Comparison of ENCODE assay signal across 8 mouse cellular contexts in genomic region chr16:20671886-20672285, GRCm38 (mm10). TPM values are rescaled to one million over a fixed set of nuclear protein-coding genes. Genes with fewer than 3 reads are reported as not detected.
DNase-seq lines count a peak whose midpoint lies in the region; ATAC-seq and TF ChIP-seq lines count a peak whose summit lies in the region.

No protein-coding gene starts in this region.

- no peak for ATAC-seq in kidney, embryonic 14.5 days (ENCODE audit: low FRiP score, low TSS enrichment)
- no peak for ATAC-seq in hindbrain, postnatal 0 days
- ATAC-seq in inflammation-experienced regulatory T-cells, adult 6 months, result no peak

- 22% methylated on average over 6 of the region's 6 CpGs for WGBS in kidney, embryonic 14.5 days
- 19% methylated on average over 6 of the region's 6 CpGs for WGBS in hindbrain, postnatal 0 days

- peaks cover 7% of the 10 kb centered on the region; the same call in 1 of the 2 replicates for H3K4me1 ChIP-seq in kidney, embryonic 14.5 days (ENCODE audit: control insufficient read depth, insufficient read depth, low read length)
- H3K4me1 ChIP-seq in hindbrain, postnatal 0 days (ENCODE audit: insufficient read depth, low read length), result peaks cover 18% of the 10 kb centered on the region

- peak overlapping the region; percentile 98; the same call in 1 of the 2 replicates for H3K9ac ChIP-seq in kidney, embryonic 14.5 days (ENCODE audit: low read depth, low read length)
- H3K9ac ChIP-seq in hindbrain, postnatal 0 days (replicated peaks; ENCODE audit: low read length), result no peak overlapping the region; the same call in 1 of the 2 replicates

- H3K36me3 ChIP-seq in kidney, embryonic 14.5 days (ENCODE audit: control insufficient read depth, insufficient read depth, low read length), result peaks cover 21% of the 10 kb centered on the region
- peaks cover 9% of the 10 kb centered on the region; the same call in 1 of the 2 replicates for H3K36me3 ChIP-seq in hindbrain, postnatal 0 days (ENCODE audit: insufficient read depth, low read length)

- peak overlapping the region; percentile 94; the same call in 1 of the 2 replicates for H3K4me3 ChIP-seq in kidney, embryonic 14.5 days (ENCODE audit: low read length)
- peak overlapping the region; percentile 88; the same call in 1 of the 2 replicates for H3K4me3 ChIP-seq in hindbrain, postnatal 0 days (ENCODE audit: low read length)

- H3K27ac ChIP-seq in kidney, embryonic 14.5 days (ENCODE audit: low read depth, low read length), result no peak overlapping the region
- H3K27ac ChIP-seq in hindbrain, postnatal 0 days, result no peak overlapping the region

- no peaks in the 10 kb centered on the region for H3K27me3 ChIP-seq in kidney, embryonic 14.5 days (ENCODE audit: control insufficient read depth, insufficient read depth, low read length)
- no peaks in the 10 kb centered on the region for H3K27me3 ChIP-seq in hindbrain, postnatal 0 days (ENCODE audit: insufficient read depth, low read length)

- H3K4me2 ChIP-seq in kidney, embryonic 14.5 days (replicated peaks; ENCODE audit: low read depth, low read length), result peak overlapping the region; percentile 79
- peak overlapping the region; percentile 94 for H3K4me2 ChIP-seq in hindbrain, postnatal 0 days (ENCODE audit: low read depth, low read length)

- TF ChIP-seq CTCF in hindbrain, postnatal 0 days (IDR thresholded peaks at IDR 0.05; ENCODE audit: low read depth), result no peak

- H3K9me3 ChIP-seq in kidney, embryonic 14.5 days (ENCODE audit: control insufficient read depth, low read length), result no peaks in the 10 kb centered on the region
- H3K9me3 ChIP-seq in hindbrain, postnatal 0 days (ENCODE audit: low read length), result no peaks in the 10 kb centered on the region

- no peak for DNase-seq in kidney, postnatal 25 days
- DNase-seq in ZHBTc4 (ENCODE audit: low read depth, low spot score), result peak; percentile 68
- DNase-seq in hindbrain, postnatal 0 days (ENCODE audit: low spot score), result no peak
- DNase-seq in neural tube, embryonic 10.5 days (ENCODE audit: extremely low spot score, low spot score), result peak; percentile 24
- no peak for DNase-seq in layer of hippocampus, adult 8-10 months (ENCODE audit: low spot score in 2 of 2)
- DNase-seq in adrenal gland, postnatal 10 days, result no peak

RNA-seq across cellular contexts. Expression of gene Eif4g1, which starts 3.8 kb away (rescaled TPM):
- 131 and 213 TPM in 2 replicates for polyA plus RNA-seq in kidney, embryonic 14.5 days (2014; fragmentation: Nextera tagmentation; extraction: Ambion mirVana)
- total RNA-seq in hindbrain, postnatal 0 days (2014; rRNA removed), result 424 and 428 TPM in 2 replicates
- polyA plus RNA-seq in hindbrain, postnatal 0 days (2015; fragmentation: Nextera tagmentation; extraction: Ambion mirVana), result 115 and 124 TPM in 2 replicates
- 100 to 1,000 TPM; 273 to 282 (median 281) TPM for total RNA-seq in layer of hippocampus, adult 8-10 months (2022)
- total RNA-seq in adrenal gland, postnatal 10 days (2021), result 100 to 1,000 TPM; 366 to 393 TPM
- polyA plus RNA-seq in inflammation-experienced regulatory T-cells, adult 6 months (2017; shearing (Covaris generic)), result 10 to 100 TPM; 48.9 to 68.0 (median 51.3) TPM

RNA-seq across cellular contexts. Expression of gene Psmd2, which starts 20.4 kb away (rescaled TPM):
- 208 and 355 TPM in 2 replicates for polyA plus RNA-seq in kidney, embryonic 14.5 days (2014; fragmentation: Nextera tagmentation; extraction: Ambion mirVana)
- total RNA-seq in hindbrain, postnatal 0 days (2014; rRNA removed), result 192 and 196 TPM in 2 replicates
- polyA plus RNA-seq in hindbrain, postnatal 0 days (2015; fragmentation: Nextera tagmentation; extraction: Ambion mirVana), result 308 and 314 TPM in 2 replicates
- 100 to 1,000 TPM; 222 to 231 (median 228) TPM for total RNA-seq in layer of hippocampus, adult 8-10 months (2022)
- total RNA-seq in adrenal gland, postnatal 10 days (2021), result 100 to 1,000 TPM; 196 to 198 TPM
- polyA plus RNA-seq in inflammation-experienced regulatory T-cells, adult 6 months (2017; shearing (Covaris generic)), result 100 to 1,000 TPM; 135 to 198 (median 183) TPM

RNA-seq across cellular contexts. Expression of gene Fam131a, which starts 21.2 kb away (rescaled TPM):
- 3.8 and 5.5 TPM in 2 replicates for polyA plus RNA-seq in kidney, embryonic 14.5 days (2014; fragmentation: Nextera tagmentation; extraction: Ambion mirVana)
- 130 and 147 TPM in 2 replicates for total RNA-seq in hindbrain, postnatal 0 days (2014; rRNA removed)
- 49.0 and 55.4 TPM in 2 replicates for polyA plus RNA-seq in hindbrain, postnatal 0 days (2015; fragmentation: Nextera tagmentation; extraction: Ambion mirVana)
- total RNA-seq in layer of hippocampus, adult 8-10 months (2022), result 100 to 1,000 TPM; 395 to 431 (median 412) TPM
- 10 to 100 TPM; 12.8 to 15.1 TPM for total RNA-seq in adrenal gland, postnatal 10 days (2021)
- under 1 TPM; 0.30 to 0.78 (median 0.59) TPM for polyA plus RNA-seq in inflammation-experienced regulatory T-cells, adult 6 months (2017; shearing (Covaris generic))

RNA-seq across cellular contexts. Expression of gene Ece2, which starts 42.3 kb away (rescaled TPM):
- 2.6 and 3.1 TPM in 2 replicates for polyA plus RNA-seq in kidney, embryonic 14.5 days (2014; fragmentation: Nextera tagmentation; extraction: Ambion mirVana)
- total RNA-seq in hindbrain, postnatal 0 days (2014; rRNA removed), result 14.7 and 24.6 TPM in 2 replicates
- polyA plus RNA-seq in hindbrain, postnatal 0 days (2015; fragmentation: Nextera tagmentation; extraction: Ambion mirVana), result 16.0 and 16.6 TPM in 2 replicates
- total RNA-seq in layer of hippocampus, adult 8-10 months (2022), result 10 to 100 TPM; 31.2 to 43.5 (median 34.1) TPM
- 1 to 10 TPM; 7.5 to 9.1 TPM for total RNA-seq in adrenal gland, postnatal 10 days (2021)
- not detected for polyA plus RNA-seq in inflammation-experienced regulatory T-cells, adult 6 months (2017; shearing (Covaris generic))

RNA-seq across cellular contexts. Expression of gene Polr2h, which starts 45.6 kb away (rescaled TPM):
- 147 and 172 TPM in 2 replicates for polyA plus RNA-seq in kidney, embryonic 14.5 days (2014; fragmentation: Nextera tagmentation; extraction: Ambion mirVana)
- 25.5 and 29.2 TPM in 2 replicates for total RNA-seq in hindbrain, postnatal 0 days (2014; rRNA removed)
- polyA plus RNA-seq in hindbrain, postnatal 0 days (2015; fragmentation: Nextera tagmentation; extraction: Ambion mirVana), result 88.6 and 90.8 TPM in 2 replicates
- total RNA-seq in layer of hippocampus, adult 8-10 months (2022), result 10 to 100 TPM; 18.6 to 29.3 (median 22.7) TPM
- total RNA-seq in adrenal gland, postnatal 10 days (2021), result 10 to 100 TPM; 26.0 to 31.7 TPM
- polyA plus RNA-seq in inflammation-experienced regulatory T-cells, adult 6 months (2017; shearing (Covaris generic)), result 10 to 100 TPM; 63.1 to 71.1 (median 64.1) TPM

Comparison
In these comparisons a context has a peak if more than half of its experiments do, and no peak if none do; other contexts are left out.
1. DNase-seq: peak in ZHBTc4 (single experiment) and neural tube, embryonic 10.5 days (single experiment); none in kidney, postnatal 25 days (0 of 2), hindbrain, postnatal 0 days (single experiment), layer of hippocampus, adult 8-10 months (0 of 2) and adrenal gland, postnatal 10 days (single experiment).